Mouse (Mus musculus): ENCODE results near the gene Tst. TPM values are rescaled to one million over a fixed set of nuclear protein-coding genes. Genes with fewer than 3 reads are reported as not detected.

Tst gene
- polyA plus RNA-seq, 1 experiment from 2014 or later: 6.3 TPM

GRCm38 (mm10) chr15:78383450-78384219 lies 22.1 kb downstream of the Tst start:
- no peaks in the 10 kb centered on the region for H3K9me3 ChIP-seq
- WGBS: 85% methylated on average over 11 of the region's 11 CpGs
- ATAC-seq (ENCODE audit: insufficient number of reproducible peaks, insufficient read depth, low FRiP score, low TSS enrichment, low read depth): no peak
- H3K27ac ChIP-seq: no peak overlapping the region
- no peak overlapping the region for H3K4me3 ChIP-seq (replicated peaks)
- H3K36me3 ChIP-seq: no peaks in the 10 kb centered on the region
- no peak overlapping the region for H3K9ac ChIP-seq (replicated peaks)
- no peak overlapping the region for H3K4me2 ChIP-seq
- no peaks in the 10 kb centered on the region for H3K27me3 ChIP-seq
- H3K4me1 ChIP-seq (replicated peaks): no peaks in the 10 kb centered on the region

GRCm38 (mm10) chr15:78382115-78382514 lies 23.6 kb downstream of the Tst start:
- no peak overlapping the region for H3K27ac ChIP-seq
- H3K27me3 ChIP-seq: no peaks in the 10 kb centered on the region
- H3K9ac ChIP-seq (replicated peaks): no peak overlapping the region
- no peak overlapping the region for H3K4me3 ChIP-seq (replicated peaks)
- 95% methylated on average over 4 of the region's 4 CpGs for WGBS
- H3K36me3 ChIP-seq: no peaks in the 10 kb centered on the region
- H3K9me3 ChIP-seq: no peaks in the 10 kb centered on the region
- no peak overlapping the region for H3K4me2 ChIP-seq
- no peak for ATAC-seq (ENCODE audit: insufficient number of reproducible peaks, insufficient read depth, low FRiP score, low TSS enrichment, low read depth)
- H3K4me1 ChIP-seq (replicated peaks): no peaks in the 10 kb centered on the region

- Histone ChIP-seq H3K4me3 (replicated peaks) (no peak overlapping the region), H3K9me3 (no peaks in the 10 kb centered on the region), H3K4me2 (no peak overlapping the region), H3K4me1 (replicated peaks) (no peaks in the 10 kb centered on the region), H3K36me3 (no peaks in the 10 kb centered on the region), H3K27ac (no peak overlapping the region), H3K27me3 (no peaks in the 10 kb centered on the region), H3K9ac (replicated peaks) (no peak overlapping the region)
- ATAC-seq (ENCODE audit: insufficient number of reproducible peaks, insufficient read depth, low FRiP score, low TSS enrichment, low read depth): no peak
- WGBS: 69% methylated on average over 4 of the region's 4 CpGs
Measured at GRCm38 (mm10) chr15:78380741-78381140, 25.0 kb downstream of the Tst start.

DNA sequence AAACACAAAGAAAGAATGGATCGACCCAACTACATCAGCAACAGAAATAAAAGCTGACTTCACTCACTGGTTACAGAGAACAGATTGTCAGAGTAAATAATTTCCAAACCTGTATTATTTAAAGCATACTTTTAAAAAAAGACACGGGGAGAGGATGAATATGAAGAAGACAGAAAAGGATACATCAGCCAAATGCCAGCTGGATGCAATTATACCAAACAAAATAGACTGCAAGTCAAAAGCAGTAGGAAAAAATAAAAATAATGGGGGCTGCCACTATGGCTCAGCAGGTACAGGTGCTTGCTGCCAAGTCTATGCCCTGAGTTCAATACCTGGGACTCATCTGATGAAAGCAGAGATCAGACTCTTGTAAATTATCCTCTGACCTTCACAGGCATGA lies 25.5 kb downstream of the Tst start:
- H3K9me3 ChIP-seq: no peaks in the 10 kb centered on the region
- H3K4me3 ChIP-seq (replicated peaks): no peak overlapping the region
- WGBS: 84% methylated on average over 2 of the region's 2 CpGs
- no peak overlapping the region for H3K27ac ChIP-seq
- no peaks in the 10 kb centered on the region for H3K36me3 ChIP-seq
- H3K4me1 ChIP-seq (replicated peaks): no peaks in the 10 kb centered on the region
- no peak overlapping the region for H3K4me2 ChIP-seq
- no peak overlapping the region for H3K9ac ChIP-seq (replicated peaks)
- H3K27me3 ChIP-seq: no peaks in the 10 kb centered on the region
- no peak for ATAC-seq (ENCODE audit: insufficient number of reproducible peaks, insufficient read depth, low FRiP score, low TSS enrichment, low read depth)

- Histone ChIP-seq H3K4me3 (replicated peaks) (no peak overlapping the region), H3K9me3 (no peaks in the 10 kb centered on the region), H3K4me2 (no peak overlapping the region), H3K4me1 (replicated peaks) (no peaks in the 10 kb centered on the region), H3K9ac (replicated peaks) (no peak overlapping the region), H3K27me3 (no peaks in the 10 kb centered on the region), H3K27ac (no peak overlapping the region), H3K36me3 (no peaks in the 10 kb centered on the region)
- no peak for ATAC-seq (ENCODE audit: insufficient number of reproducible peaks, insufficient read depth, low FRiP score, low TSS enrichment, low read depth)
- 74% methylated on average over 10 of the region's 10 CpGs for WGBS
Measured at GRCm38 (mm10) chr15:78378556-78378955, 27.2 kb downstream of the Tst start.

DNA sequence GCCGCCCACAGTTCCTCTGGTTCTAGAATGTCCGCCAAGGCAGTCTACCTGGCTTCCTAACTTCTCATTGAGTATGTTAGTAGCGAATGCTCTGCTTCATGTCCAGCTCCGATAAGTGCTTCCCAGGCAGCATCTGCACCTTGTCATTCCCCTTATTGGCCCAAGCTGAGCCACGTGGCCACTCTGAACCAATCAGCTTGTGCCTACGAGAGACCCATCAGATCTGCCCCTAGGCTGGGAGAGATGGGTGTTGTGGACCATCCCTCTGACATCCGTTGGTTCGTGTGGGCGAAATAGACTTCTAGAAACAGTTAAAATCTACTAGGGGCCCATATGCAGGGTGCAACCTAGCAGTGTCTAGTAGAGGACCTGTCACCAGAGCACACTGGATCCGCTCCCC lies 27.8 kb downstream of the Tst start:
- Histone ChIP-seq H3K4me3 (replicated peaks) (no peak overlapping the region), H3K36me3 (no peaks in the 10 kb centered on the region), H3K9me3 (no peaks in the 10 kb centered on the region), H3K4me2 (no peak overlapping the region), H3K27me3 (no peaks in the 10 kb centered on the region), H3K27ac (no peak overlapping the region), H3K4me1 (replicated peaks) (no peaks in the 10 kb centered on the region), H3K9ac (replicated peaks) (no peak overlapping the region)
- WGBS: 84% methylated on average over 10 of the region's 10 CpGs
- ATAC-seq (ENCODE audit: insufficient number of reproducible peaks, insufficient read depth, low FRiP score, low TSS enrichment, low read depth): no peak

- Histone ChIP-seq H3K4me3 (replicated peaks) (no peak overlapping the region), H3K9ac (replicated peaks) (no peak overlapping the region), H3K36me3 (no peaks in the 10 kb centered on the region), H3K27ac (no peak overlapping the region), H3K9me3 (no peaks in the 10 kb centered on the region), H3K27me3 (peaks cover 18% of the 10 kb centered on the region), H3K4me2 (no peak overlapping the region), H3K4me1 (replicated peaks) (no peaks in the 10 kb centered on the region)
- WGBS: 74% methylated on average over 3 of the region's 3 CpGs
- no peak for ATAC-seq (ENCODE audit: insufficient number of reproducible peaks, insufficient read depth, low FRiP score, low TSS enrichment, low read depth)
Measured at GRCm38 (mm10) chr15:78374204-78374603, 31.5 kb downstream of the Tst start.

GRCm38 (mm10) chr15:78372796-78373195 lies 32.9 kb downstream of the Tst start:
- H3K9ac ChIP-seq (replicated peaks): no peak overlapping the region

DNA sequence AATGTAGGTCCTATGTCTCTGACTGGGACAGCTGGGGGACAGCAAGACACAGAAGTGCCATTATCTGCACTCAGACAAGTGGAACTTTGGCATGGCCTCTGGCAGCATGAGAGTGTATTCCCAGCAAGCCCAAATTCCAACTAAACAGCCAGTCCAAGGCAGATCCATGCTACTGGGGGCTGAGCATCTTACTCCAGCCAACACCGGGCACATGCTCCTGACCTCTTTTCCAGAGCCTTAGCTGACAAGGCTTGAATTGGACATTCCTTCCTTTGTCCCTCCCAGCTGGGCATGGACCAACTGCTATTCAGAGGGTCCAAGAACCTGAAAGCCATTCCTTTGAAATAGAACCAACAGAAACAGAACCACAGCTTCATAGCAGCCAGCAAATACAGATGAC lies 36.1 kb downstream of the Tst start:
- no peak overlapping the region for H3K9ac ChIP-seq (replicated peaks)
- peaks cover 29% of the 10 kb centered on the region for H3K27me3 ChIP-seq
- H3K4me2 ChIP-seq: no peak overlapping the region
- H3K4me1 ChIP-seq (replicated peaks): no peaks in the 10 kb centered on the region
- H3K4me3 ChIP-seq (replicated peaks): no peak overlapping the region
- 77% methylated on average over 1 of the region's 1 CpGs for WGBS
- no peak overlapping the region for H3K27ac ChIP-seq
- H3K36me3 ChIP-seq: no peaks in the 10 kb centered on the region
- no peak for ATAC-seq (ENCODE audit: insufficient number of reproducible peaks, insufficient read depth, low FRiP score, low TSS enrichment, low read depth)
- no peaks in the 10 kb centered on the region for H3K9me3 ChIP-seq

More at GRCm38 (mm10) chr15:78372796-78373195, 32.9 kb downstream of the Tst start:
- Histone ChIP-seq H3K4me1 (replicated peaks) (no peaks in the 10 kb centered on the region), H3K36me3 (no peaks in the 10 kb centered on the region), H3K4me2 (no peak overlapping the region), H3K27me3 (peaks cover 26% of the 10 kb centered on the region), H3K27ac (no peak overlapping the region), H3K9me3 (no peaks in the 10 kb centered on the region), H3K4me3 (replicated peaks) (no peak overlapping the region)
- WGBS: 53% methylated on average over 3 of the region's 3 CpGs
- no peak for ATAC-seq (ENCODE audit: insufficient number of reproducible peaks, insufficient read depth, low FRiP score, low TSS enrichment, low read depth)

- Histone ChIP-seq H3K27me3 (peaks cover 29% of the 10 kb centered on the region), H3K4me2 (no peak overlapping the region), H3K27ac (no peak overlapping the region), H3K4me3 (replicated peaks) (no peak overlapping the region), H3K9ac (replicated peaks) (no peak overlapping the region), H3K9me3 (no peaks in the 10 kb centered on the region), H3K36me3 (no peaks in the 10 kb centered on the region), H3K4me1 (replicated peaks) (no peaks in the 10 kb centered on the region)
- no peak for ATAC-seq (ENCODE audit: insufficient number of reproducible peaks, insufficient read depth, low FRiP score, low TSS enrichment, low read depth)
- 10% methylated on average over 8 of the region's 8 CpGs for WGBS
Measured at GRCm38 (mm10) chr15:78368926-78369346, 36.8 kb downstream of the Tst start.

DNA sequence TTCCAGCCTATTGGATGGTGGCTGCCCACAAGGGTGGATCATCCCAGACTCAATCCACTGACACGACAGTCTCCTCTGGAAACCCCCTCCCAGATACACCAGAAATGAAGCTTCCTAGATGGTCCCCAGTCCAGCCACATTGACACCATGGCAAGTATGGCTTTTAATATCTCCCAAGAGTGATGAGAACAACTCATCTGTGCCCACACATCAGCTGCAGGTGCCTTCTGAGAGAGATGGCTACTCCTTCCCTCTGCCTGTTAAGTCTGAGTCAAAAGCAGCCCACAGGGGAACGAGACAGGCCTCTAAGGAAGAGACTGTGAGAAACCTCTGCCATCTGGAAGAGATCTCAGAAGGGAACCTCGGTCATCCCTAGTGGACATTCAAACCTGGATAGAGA lies 37.9 kb downstream of the Tst start:
- H3K9ac ChIP-seq (replicated peaks): no peak overlapping the region
- H3K27ac ChIP-seq: no peak overlapping the region
- ATAC-seq (ENCODE audit: insufficient number of reproducible peaks, insufficient read depth, low FRiP score, low TSS enrichment, low read depth): no peak
- no peaks in the 10 kb centered on the region for H3K9me3 ChIP-seq
- WGBS: 64% methylated on average over 3 of the region's 3 CpGs
- no peak overlapping the region for H3K4me3 ChIP-seq (replicated peaks)
- H3K27me3 ChIP-seq: peaks cover 29% of the 10 kb centered on the region
- H3K4me2 ChIP-seq: no peak overlapping the region
- H3K4me1 ChIP-seq (replicated peaks): no peaks in the 10 kb centered on the region
- H3K36me3 ChIP-seq: no peaks in the 10 kb centered on the region

DNA sequence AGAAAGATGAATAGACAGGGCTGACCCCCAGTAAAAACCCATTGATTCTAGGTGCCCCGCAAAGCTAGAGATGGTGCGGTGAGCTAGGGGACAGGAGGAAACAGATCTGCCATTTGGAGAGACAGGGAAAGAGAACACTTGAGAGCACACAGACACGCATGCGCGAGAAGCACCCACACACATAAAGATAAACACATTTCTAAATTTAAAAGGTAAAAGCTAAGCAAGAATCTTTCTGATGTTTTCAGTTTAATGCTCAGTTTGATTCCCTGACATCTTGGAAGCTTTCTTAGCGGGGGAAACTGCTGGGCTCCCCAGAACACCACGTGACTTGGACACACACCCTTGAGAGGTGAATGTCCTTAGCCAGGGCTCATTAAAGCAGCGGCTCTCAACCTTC lies 38.8 kb downstream of the Tst start:
- Histone ChIP-seq H3K9ac (replicated peaks) (no peak overlapping the region), H3K27me3 (peaks cover 29% of the 10 kb centered on the region), H3K4me1 (replicated peaks) (no peaks in the 10 kb centered on the region), H3K4me2 (no peak overlapping the region), H3K4me3 (replicated peaks) (no peak overlapping the region), H3K9me3 (0 out of 2 replicates have a peak, but pooled peaks cover 3% of the 10 kb centered on the region), H3K27ac (no peak overlapping the region), H3K36me3 (no peaks in the 10 kb centered on the region)
- ATAC-seq (ENCODE audit: insufficient number of reproducible peaks, insufficient read depth, low FRiP score, low TSS enrichment, low read depth): no peak
- WGBS: 79% methylated on average over 8 of the region's 8 CpGs
